Mouse (Mus musculus): ENCODE measurements around the gene Sptan1. TPM values are rescaled to one million over a fixed set of nuclear protein-coding genes. Genes with fewer than 3 reads are reported as not detected.

Sptan1 gene
- total and polyA plus RNA-seq, 3 experiments, result 130 to 167 (median 159) TPM

GRCm38 (mm10) chr2:30078349-30078712 is 113.0 kb downstream of the Sptan1 start:
- 29% methylated on average over 10 of the region's 10 CpGs for WGBS
- H3K4me1 ChIP-seq (ENCODE audit: control insufficient read depth, insufficient read depth, low read length), result peaks cover 5% of the 10 kb centered on the region
- intact Hi-C loops (cut with DNase I), result loop anchor here (1.0 kb wide), 1 partner anchor 15 kb away; the partner anchor contains the start of gene Zdhhc12
- peak; percentile 70 to 80 for DNase-seq
- H3K27ac ChIP-seq, result peak overlapping the region; percentile 91
- H3K4me3 ChIP-seq, result peak overlapping the region; percentile 67
- no peaks in the 10 kb centered on the region for H3K79me2 ChIP-seq (replicated peaks; ENCODE audit: control insufficient read depth, insufficient read depth, low read length)
- no peaks in the 10 kb centered on the region for H3K36me3 ChIP-seq (ENCODE audit: control insufficient read depth, insufficient read depth, low read length)
- H3K9ac ChIP-seq (ENCODE audit: low read depth, low read length), result peak overlapping the region; percentile 28; the same call in 1 of the 2 replicates
- TF ChIP-seq CTCF (IDR thresholded peaks at IDR 0.05) (no peak), POLR2A (IDR thresholded peaks at IDR 0.05; ENCODE audit: insufficient read depth, low read depth, low read length) (0 out of 2 replicates have a peak, but pooled peaks have one; percentile 17), EP300 (IDR thresholded peaks at IDR 0.05; ENCODE audit: insufficient read depth, low read depth, low read length) (0 out of 2 replicates have a peak, but pooled peaks have one; percentile 11)
- H3K27me3 ChIP-seq (ENCODE audit: control insufficient read depth, insufficient read depth, low read length), result no peaks in the 10 kb centered on the region

- Histone ChIP-seq H3K79me2 (replicated peaks; ENCODE audit: control insufficient read depth, insufficient read depth, low read length) (no peaks in the 10 kb centered on the region), H3K4me3 (peak overlapping the region; percentile 33), H3K9ac (ENCODE audit: low read depth, low read length) (peak overlapping the region; percentile 58), H3K27ac (peak overlapping the region; percentile 91), H3K36me3 (ENCODE audit: control insufficient read depth, insufficient read depth, low read length) (no peaks in the 10 kb centered on the region), H3K27me3 (ENCODE audit: control insufficient read depth, insufficient read depth, low read length) (no peaks in the 10 kb centered on the region), H3K4me1 (ENCODE audit: control insufficient read depth, insufficient read depth, low read length) (peaks cover 5% of the 10 kb centered on the region)
- intact Hi-C loops (cut with DNase I), result loop anchor here (1.0 kb wide), 1 partner anchor 15 kb away; the partner anchor contains the start of gene Zdhhc12
- WGBS, result 62% methylated on average over 4 of the region's 4 CpGs
- DNase-seq, result no peak
- TF ChIP-seq POLR2A (IDR thresholded peaks at IDR 0.05; ENCODE audit: insufficient read depth, low read depth, low read length), result no peak
- TF ChIP-seq EP300 (IDR thresholded peaks at IDR 0.05; ENCODE audit: insufficient read depth, low read depth, low read length), result no peak
- no peak for TF ChIP-seq CTCF (IDR thresholded peaks at IDR 0.05)
Measured at GRCm38 (mm10) chr2:30078760-30079159, 113.4 kb downstream of the Sptan1 start.

- Histone ChIP-seq H3K27me3 (ENCODE audit: control insufficient read depth, insufficient read depth, low read length) (no peaks in the 10 kb centered on the region), H3K36me3 (ENCODE audit: control insufficient read depth, insufficient read depth, low read length) (no peaks in the 10 kb centered on the region), H3K79me2 (replicated peaks; ENCODE audit: control insufficient read depth, insufficient read depth, low read length) (no peaks in the 10 kb centered on the region), H3K9ac (ENCODE audit: low read depth, low read length) (no peak overlapping the region), H3K4me1 (ENCODE audit: control insufficient read depth, insufficient read depth, low read length) (peaks cover 5% of the 10 kb centered on the region), H3K27ac (peak overlapping the region; percentile 20; the same call in 1 of the 2 replicates), H3K4me3 (no peak overlapping the region)
- DNase-seq, result no peak
- intact Hi-C loops (cut with DNase I), result no loop called here
- TF ChIP-seq EP300 (IDR thresholded peaks at IDR 0.05; ENCODE audit: insufficient read depth, low read depth, low read length), result no peak
- no peak for TF ChIP-seq POLR2A (IDR thresholded peaks at IDR 0.05; ENCODE audit: insufficient read depth, low read depth, low read length)
- no peak for TF ChIP-seq CTCF (IDR thresholded peaks at IDR 0.05)
- 77% methylated on average over 15 of the region's 15 CpGs for whole genome bisulfite sequencing
Measured at GRCm38 (mm10) chr2:30080181-30080800, 114.9 kb downstream of the Sptan1 start.

Small RNA genes lying within 50 kb of the gene (microRNA-seq; reads per million reads assigned to microRNA genes)
- gene Mir6997, result 0 to 0.56 reads per million in 2 experiments

Other genes starting within 250 kb of the Sptan1 start
- gene Gm13420, start 213.9 kb upstream of the Sptan1 start, total RNA-seq (2021), result not detected
- not detected in 2 replicates for gene Gm13420, start 213.9 kb upstream of the Sptan1 start, polyA plus RNA-seq (2012; rRNA removed)
- not detected for gene Gm13547, start 206.2 kb upstream of the Sptan1 start, total RNA-seq (2021)
- gene Gm13547, start 206.2 kb upstream of the Sptan1 start, polyA plus RNA-seq (2012; rRNA removed), result not detected in 2 replicates
- gene Coq4, start 178.1 kb upstream of the Sptan1 start, total RNA-seq (2021), result 10 to 100 TPM; 15.8 to 22.7 TPM
- 28.6 and 38.6 TPM in 2 replicates for gene Coq4, start 178.1 kb upstream of the Sptan1 start, polyA plus RNA-seq (2012; rRNA removed)
- gene Trub2, start 177.1 kb upstream of the Sptan1 start, total RNA-seq (2021), result 10 to 100 TPM; 24.4 to 32.5 TPM
- 34.0 and 44.3 TPM in 2 replicates for gene Trub2, start 177.1 kb upstream of the Sptan1 start, polyA plus RNA-seq (2012; rRNA removed)
- 10 to 100 TPM; 16.6 to 18.0 TPM for gene Slc27a4, start 162.9 kb upstream of the Sptan1 start, total RNA-seq (2021)
- 17.0 and 22.6 TPM in 2 replicates for gene Slc27a4, start 162.9 kb upstream of the Sptan1 start, polyA plus RNA-seq (2012; rRNA removed)
- 10 to 100 TPM; 31.7 to 34.4 TPM for gene Urm1, start 145.5 kb upstream of the Sptan1 start, total RNA-seq (2021)
- 30.5 and 38.3 TPM in 2 replicates for gene Urm1, start 145.5 kb upstream of the Sptan1 start, polyA plus RNA-seq (2012; rRNA removed)
- 1 to 10 TPM; 3.0 to 4.1 TPM for gene Cercam, start 96.4 kb upstream of the Sptan1 start, total RNA-seq (2021)
- gene Cercam, start 96.4 kb upstream of the Sptan1 start, polyA plus RNA-seq (2012; rRNA removed), result 6.9 and 9.1 TPM in 2 replicates
- gene Odf2, start 76.3 kb upstream of the Sptan1 start, total RNA-seq (2021), result 10 to 100 TPM; 16.6 to 20.1 TPM
- gene Odf2, start 76.3 kb upstream of the Sptan1 start, polyA plus RNA-seq (2012; rRNA removed), result 22.2 and 22.3 TPM in 2 replicates
- gene Gle1, start 30.1 kb upstream of the Sptan1 start, total RNA-seq (2021), result 10 to 100 TPM; 23.8 to 25.6 TPM
- 14.9 and 25.5 TPM in 2 replicates for gene Gle1, start 30.1 kb upstream of the Sptan1 start, polyA plus RNA-seq (2012; rRNA removed)
- gene Wdr34, start 83.3 kb downstream of the Sptan1 start, total RNA-seq (2021), result 1 to 10 TPM; 6.4 TPM
- 10.3 and 11.6 TPM in 2 replicates for gene Wdr34, start 83.3 kb downstream of the Sptan1 start, polyA plus RNA-seq (2012; rRNA removed)
- 10 to 100 TPM; 88.7 to 96.7 TPM for gene Set, start 91.8 kb downstream of the Sptan1 start, total RNA-seq (2021)
- 21.9 and 36.4 TPM in 2 replicates for gene Set, start 91.8 kb downstream of the Sptan1 start, polyA plus RNA-seq (2012; rRNA removed)
- 10 to 100 TPM in 1 of 2 experiments, 1 to 10 TPM in 1; 8.8 to 10.4 TPM for gene Pkn3, start 112.1 kb downstream of the Sptan1 start, total RNA-seq (2021)
- gene Pkn3, start 112.1 kb downstream of the Sptan1 start, polyA plus RNA-seq (2012; rRNA removed), result 13.6 and 15.0 TPM in 2 replicates
- gene Zdhhc12, start 128.1 kb downstream of the Sptan1 start, total RNA-seq (2021), result 1 to 10 TPM; 2.8 to 3.6 TPM
- 10.3 and 15.8 TPM in 2 replicates for gene Zdhhc12, start 128.1 kb downstream of the Sptan1 start, polyA plus RNA-seq (2012; rRNA removed)
- gene Zer1, start 159.0 kb downstream of the Sptan1 start, total RNA-seq (2021), result 10 to 100 TPM; 21.9 to 26.6 TPM
- gene Zer1, start 159.0 kb downstream of the Sptan1 start, polyA plus RNA-seq (2012; rRNA removed), result 45.1 TPM in 2 replicates
- gene Tbc1d13, start 168.2 kb downstream of the Sptan1 start, total RNA-seq (2021), result 10 to 100 TPM; 17.2 to 17.4 TPM
- 25.4 and 33.7 TPM in 2 replicates for gene Tbc1d13, start 168.2 kb downstream of the Sptan1 start, polyA plus RNA-seq (2012; rRNA removed)
- gene Endog, start 205.9 kb downstream of the Sptan1 start, total RNA-seq (2021), result 10 to 100 TPM; 90.6 to 93.3 TPM
- gene Endog, start 205.9 kb downstream of the Sptan1 start, polyA plus RNA-seq (2012; rRNA removed), result 87.4 and 119 TPM in 2 replicates
- 1 to 10 TPM; 5.1 to 5.4 TPM for gene Spout1, start 212.9 kb downstream of the Sptan1 start, total RNA-seq (2021)
- gene Spout1, start 212.9 kb downstream of the Sptan1 start, polyA plus RNA-seq (2012; rRNA removed), result 9.4 and 10.3 TPM in 2 replicates
- gene Kyat1, start 240.3 kb downstream of the Sptan1 start, total RNA-seq (2021), result 10 to 100 TPM; 32.1 to 35.7 TPM
- 57.5 and 68.6 TPM in 2 replicates for gene Kyat1, start 240.3 kb downstream of the Sptan1 start, polyA plus RNA-seq (2012; rRNA removed)

Data from heart, adult 2 months (tissue).